Mouse (Mus musculus): Measurements from ENCODE around the gene Zfp275. TPM values are rescaled to one million over a fixed set of nuclear protein-coding genes. Genes with fewer than 3 reads are reported as not detected.
"Not testable (repeated sequence)": the region's sequence is repeated elsewhere in the genome, so short reads cannot be mapped to it uniquely, and the experiment has no call there.

Zfp275 gene
- polyA plus RNA-seq, 1 experiment from 2014 or later = 14.3 TPM

GRCm38 (mm10) chrX:73343802-73344201, 1.4 kb downstream of the Zfp275 start:
- H3K36me3 ChIP-seq = no peaks in the 10 kb centered on the region; the same call in 1 of the 2 replicates
- no peak overlapping the region; the same call in 1 of the 2 replicates for H3K4me3 ChIP-seq
- no peaks in the 10 kb centered on the region for H3K9me3 ChIP-seq (replicated peaks)
- H3K9ac ChIP-seq = no peak overlapping the region
- peak overlapping the region; percentile 70 for H3K4me2 ChIP-seq
- no peak overlapping the region for H3K27ac ChIP-seq (ENCODE audit: poor library complexity, severe bottlenecking)
- no peaks in the 10 kb centered on the region for H3K27me3 ChIP-seq (replicated peaks)
- H3K4me1 ChIP-seq (replicated peaks) = peaks cover 8% of the 10 kb centered on the region
- no peak for ATAC-seq (ENCODE audit: insufficient number of reproducible peaks, low FRiP score)
- WGBS = 55% methylated on average over 1 of the region's 1 CpGs

- no peaks in the 10 kb centered on the region for H3K9me3 ChIP-seq (replicated peaks)
- no peak overlapping the region for H3K4me3 ChIP-seq
- no peak overlapping the region for H3K4me2 ChIP-seq
- no peak overlapping the region for H3K9ac ChIP-seq
- WGBS = 84% methylated on average over 1 of the region's 1 CpGs
- no peaks in the 10 kb centered on the region; the same call in 1 of the 2 replicates for H3K36me3 ChIP-seq
- H3K27me3 ChIP-seq (replicated peaks) = no peaks in the 10 kb centered on the region
- peaks cover 8% of the 10 kb centered on the region for H3K4me1 ChIP-seq (replicated peaks)
- no peak overlapping the region for H3K27ac ChIP-seq (ENCODE audit: poor library complexity, severe bottlenecking)
- no peak for ATAC-seq (ENCODE audit: insufficient number of reproducible peaks, low FRiP score)
These were observed 1.9 kb downstream of the Zfp275 start for GRCm38 (mm10) chrX:73344346-73344745.

GRCm38 (mm10) chrX:73356163-73356562, 13.7 kb downstream of the Zfp275 start:
- no peaks in the 10 kb centered on the region for H3K27me3 ChIP-seq (replicated peaks)
- H3K4me3 ChIP-seq = no peak overlapping the region
- H3K9ac ChIP-seq = no peak overlapping the region
- 84% methylated on average over 2 of the region's 2 CpGs for WGBS
- ATAC-seq (ENCODE audit: insufficient number of reproducible peaks, low FRiP score) = no peak
- H3K36me3 ChIP-seq = peaks cover 60% of the 10 kb centered on the region
- H3K4me2 ChIP-seq = no peak overlapping the region
- H3K9me3 ChIP-seq (replicated peaks) = peaks cover 13% of the 10 kb centered on the region
- H3K4me1 ChIP-seq (replicated peaks) = no peaks in the 10 kb centered on the region
- H3K27ac ChIP-seq (ENCODE audit: poor library complexity, severe bottlenecking) = no peak overlapping the region

- peaks cover 13% of the 10 kb centered on the region for H3K9me3 ChIP-seq (replicated peaks)
- no peak for ATAC-seq (ENCODE audit: insufficient number of reproducible peaks, low FRiP score)
- peaks cover 55% of the 10 kb centered on the region for H3K36me3 ChIP-seq
- WGBS = 76% methylated on average over 1 of the region's 1 CpGs
- no peak overlapping the region for H3K4me3 ChIP-seq
- no peak overlapping the region for H3K4me2 ChIP-seq
- H3K27ac ChIP-seq (ENCODE audit: poor library complexity, severe bottlenecking) = no peak overlapping the region
- no peaks in the 10 kb centered on the region for H3K4me1 ChIP-seq (replicated peaks)
- no peaks in the 10 kb centered on the region for H3K27me3 ChIP-seq (replicated peaks)
- H3K9ac ChIP-seq = no peak overlapping the region
These were observed 14.3 kb downstream of the Zfp275 start for GRCm38 (mm10) chrX:73356719-73357118.

GRCm38 (mm10) chrX:73363291-73363690, 20.9 kb downstream of the Zfp275 start:
- Histone ChIP-seq H3K4me3 (no peak overlapping the region), H3K9me3 (replicated peaks) (no peaks in the 10 kb centered on the region), H3K27ac (ENCODE audit: poor library complexity, severe bottlenecking) (no peak overlapping the region), H3K9ac (no peak overlapping the region), H3K4me2 (no peak overlapping the region), H3K36me3 (0 out of 2 replicates have a peak, but pooled peaks cover 5% of the 10 kb centered on the region), H3K4me1 (replicated peaks) (no peaks in the 10 kb centered on the region), H3K27me3 (replicated peaks) (no peaks in the 10 kb centered on the region)
- no peak for ATAC-seq (ENCODE audit: insufficient number of reproducible peaks, low FRiP score)

- no peak overlapping the region for H3K9ac ChIP-seq
- H3K4me3 ChIP-seq = no peak overlapping the region
- H3K9me3 ChIP-seq (replicated peaks) = no peaks in the 10 kb centered on the region
- H3K4me1 ChIP-seq (replicated peaks) = no peaks in the 10 kb centered on the region
- ATAC-seq (ENCODE audit: insufficient number of reproducible peaks, low FRiP score) = no peak
- H3K4me2 ChIP-seq = no peak overlapping the region
- no peaks in the 10 kb centered on the region for H3K27me3 ChIP-seq (replicated peaks)
- WGBS = 74% methylated on average over 6 of the region's 6 CpGs
- no peak overlapping the region for H3K27ac ChIP-seq (ENCODE audit: poor library complexity, severe bottlenecking)
- no peaks in the 10 kb centered on the region for H3K36me3 ChIP-seq
These were observed 42.0 kb downstream of the Zfp275 start for GRCm38 (mm10) chrX:73384419-73384818.

- H3K9ac ChIP-seq = no peak overlapping the region
- no peak for ATAC-seq (ENCODE audit: insufficient number of reproducible peaks, low FRiP score)
- 18% methylated on average over 1 of the region's 1 CpGs for WGBS
- no peaks in the 10 kb centered on the region for H3K9me3 ChIP-seq (replicated peaks)
- H3K4me2 ChIP-seq = no peak overlapping the region
- no peaks in the 10 kb centered on the region for H3K4me1 ChIP-seq (replicated peaks)
- no peak overlapping the region for H3K4me3 ChIP-seq
- no peaks in the 10 kb centered on the region for H3K27me3 ChIP-seq (replicated peaks)
- no peak overlapping the region for H3K27ac ChIP-seq (ENCODE audit: poor library complexity, severe bottlenecking)
- H3K36me3 ChIP-seq = no peaks in the 10 kb centered on the region
These were observed 42.5 kb downstream of the Zfp275 start for GRCm38 (mm10) chrX:73384924-73385323.

- ATAC-seq (ENCODE audit: insufficient number of reproducible peaks, low FRiP score) = no peak
- Histone ChIP-seq H3K27me3 (replicated peaks) (peaks cover 15% of the 10 kb centered on the region), H3K4me3 (no peak overlapping the region), H3K4me2 (no peak overlapping the region), H3K9me3 (replicated peaks) (no peaks in the 10 kb centered on the region), H3K36me3 (no peaks in the 10 kb centered on the region), H3K4me1 (replicated peaks) (no peaks in the 10 kb centered on the region), H3K9ac (no peak overlapping the region), H3K27ac (ENCODE audit: poor library complexity, severe bottlenecking) (no peak overlapping the region)
- WGBS = 66% methylated on average over 4 of the region's 4 CpGs
These were observed 49.1 kb downstream of the Zfp275 start for GRCm38 (mm10) chrX:73391481-73391880.

- no peak overlapping the region for H3K4me2 ChIP-seq
- no peak overlapping the region for H3K4me3 ChIP-seq
- no peak overlapping the region for H3K27ac ChIP-seq (ENCODE audit: poor library complexity, severe bottlenecking)
- no peak overlapping the region for H3K9ac ChIP-seq
- H3K4me1 ChIP-seq (replicated peaks) = no peaks in the 10 kb centered on the region
- H3K9me3 ChIP-seq (replicated peaks) = no peaks in the 10 kb centered on the region
- H3K27me3 ChIP-seq (replicated peaks) = peaks cover 21% of the 10 kb centered on the region
- 68% methylated on average over 1 of the region's 1 CpGs for WGBS
- no peaks in the 10 kb centered on the region for H3K36me3 ChIP-seq
- ATAC-seq (ENCODE audit: insufficient number of reproducible peaks, low FRiP score) = no peak
These were observed 54.0 kb downstream of the Zfp275 start for GRCm38 (mm10) chrX:73396446-73396845.

- not testable (repeated sequence) for ATAC-seq (ENCODE audit: insufficient number of reproducible peaks, low FRiP score); H3K9ac ChIP-seq; H3K4me2 ChIP-seq; H3K36me3 ChIP-seq; H3K27ac ChIP-seq (ENCODE audit: poor library complexity, severe bottlenecking); H3K4me3 ChIP-seq; H3K4me1 ChIP-seq (replicated peaks); H3K9me3 ChIP-seq (replicated peaks)
- 57% methylated on average over 2 of the region's 2 CpGs for WGBS
- peaks cover 13% of the 10 kb centered on the region for H3K27me3 ChIP-seq (replicated peaks)
These were observed 56.2 kb downstream of the Zfp275 start, which contains the start of gene Gm18336 for GRCm38 (mm10) chrX:73398636-73399035. Gene Gm18336, minus strand, starts transcription at chrX:73398736.

GRCm38 (mm10) chrX:73400951-73401350, 58.5 kb downstream of the Zfp275 start:
- Histone ChIP-seq H3K27ac (ENCODE audit: poor library complexity, severe bottlenecking) (no peak overlapping the region), H3K36me3 (no peaks in the 10 kb centered on the region), H3K9ac (no peak overlapping the region), H3K4me2 (no peak overlapping the region), H3K4me3 (no peak overlapping the region), H3K4me1 (replicated peaks) (no peaks in the 10 kb centered on the region), H3K27me3 (replicated peaks) (peaks cover 8% of the 10 kb centered on the region), H3K9me3 (replicated peaks) (no peaks in the 10 kb centered on the region)
- ATAC-seq (ENCODE audit: insufficient number of reproducible peaks, low FRiP score) = no peak
- 79% methylated on average over 20 of the region's 20 CpGs for WGBS

- WGBS = 85% methylated on average over 12 of the region's 12 CpGs
- Histone ChIP-seq H3K9me3 (replicated peaks) (no peaks in the 10 kb centered on the region), H3K4me2 (no peak overlapping the region), H3K4me1 (replicated peaks) (no peaks in the 10 kb centered on the region), H3K9ac (no peak overlapping the region), H3K4me3 (no peak overlapping the region), H3K36me3 (no peaks in the 10 kb centered on the region), H3K27ac (ENCODE audit: poor library complexity, severe bottlenecking) (no peak overlapping the region), H3K27me3 (replicated peaks) (peaks cover 5% of the 10 kb centered on the region)
- no peak for ATAC-seq (ENCODE audit: insufficient number of reproducible peaks, low FRiP score)
These were observed 59.2 kb downstream of the Zfp275 start for GRCm38 (mm10) chrX:73401616-73402015.

All from heart, embryonic 12.5 days (tissue).